Comparison of ENCODE assay signal across 8 mouse cellular contexts in the genomic region with DNA sequence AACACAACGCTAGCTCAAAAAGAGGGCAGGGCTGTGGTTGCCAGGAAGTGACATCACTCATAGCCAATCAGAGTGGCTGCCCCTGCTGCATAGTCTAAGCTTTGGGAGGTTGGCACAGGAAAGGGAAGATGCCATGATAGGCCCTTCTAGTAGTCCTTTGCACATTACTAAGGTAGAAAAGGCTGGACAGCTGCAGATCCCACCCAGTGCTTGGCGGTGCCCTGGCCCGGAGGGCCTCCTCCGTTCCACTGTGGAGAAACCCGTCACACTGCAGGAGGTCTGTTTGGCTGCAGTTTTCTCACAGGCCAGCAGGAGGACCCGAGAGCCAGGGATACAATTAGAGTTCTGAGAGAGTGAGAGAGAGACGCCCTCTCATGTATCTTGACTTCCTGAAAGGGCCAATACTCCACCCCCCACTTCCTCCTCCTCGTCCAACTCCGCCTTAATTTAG. TPM values are rescaled to one million over a fixed set of nuclear protein-coding genes. Genes with fewer than 3 reads are reported as not detected.
A peak's percentile ranks its signal among the peaks of the same experiment; 100 is the strongest.
DNase-seq lines count a peak whose midpoint lies in the region; ATAC-seq and TF ChIP-seq lines count a peak whose summit lies in the region.

No protein-coding gene starts in this region.

- no peak for TF ChIP-seq POLR2A in cortical plate, adult 2 months (IDR thresholded peaks at IDR 0.05; ENCODE audit: extremely low read depth, insufficient read depth, low read length)

- peaks cover 35% of the 10 kb centered on the region for H3K36me3 ChIP-seq in megakaryocyte, embryonic 14.5 days (replicated peaks; ENCODE audit: low read length)

- DNase-seq in ZHBTc4 (ENCODE audit: low read depth, low spot score): peak; percentile 90
- peak; percentile 71 for DNase-seq in gastrocnemius, postnatal 14 days
- peak; percentile 76 to 95 for DNase-seq in left cerebral cortex, adult 9 months (ENCODE audit: low spot score in 2 of 2)
- DNase-seq in right cerebral cortex, postnatal 14 days: peak; percentile 80
- peak; percentile 79 for DNase-seq in urinary bladder, postnatal 25 days (ENCODE audit: low spot score)

- no peaks in the 10 kb centered on the region for H3K4me1 ChIP-seq in cortical plate, adult 2 months (ENCODE audit: control insufficient read depth, insufficient read depth, low read length)
- peaks cover 25% of the 10 kb centered on the region for H3K4me1 ChIP-seq in megakaryocyte, embryonic 14.5 days

- no peak overlapping the region for H3K27ac ChIP-seq in cortical plate, adult 2 months (ENCODE audit: insufficient read depth, low read length)

- intact Hi-C loops in gastrocnemius, postnatal 14 days (cut with DNase I; ENCODE audit: low total_unique reads): loop anchor here (5.0 kb wide), 1 partner anchor 164 kb away; a partner anchor contains a TSS

- no peaks in the 10 kb centered on the region for H3K27me3 ChIP-seq in megakaryocyte, embryonic 14.5 days (replicated peaks)

- H3K4me3 ChIP-seq in cortical plate, adult 2 months (ENCODE audit: insufficient read depth, low read length): no peak overlapping the region
- H3K4me3 ChIP-seq in megakaryocyte, embryonic 14.5 days (replicated peaks): peak overlapping the region; percentile 84

- TF ChIP-seq CTCF in cortical plate, adult 2 months (IDR thresholded peaks at IDR 0.05; ENCODE audit: extremely low read depth, insufficient read depth, low read length): peak; percentile 81

- ATAC-seq in inflammation-experienced regulatory T-cells, adult 6 months: peak; percentile 94

- H3K9me3 ChIP-seq in megakaryocyte, embryonic 14.5 days: no peaks in the 10 kb centered on the region

RNA-seq across cellular contexts. Expression of a gene that starts 38.9 kb away (rescaled TPM):
- polyA plus RNA-seq in cortical plate, adult 2 months (2012; rRNA removed): 1.5 and 2.1 TPM in 2 replicates
- total RNA-seq in gastrocnemius, postnatal 14 days (2021): 1 to 10 TPM; 2.4 to 3.5 TPM
- polyA plus RNA-seq in inflammation-experienced regulatory T-cells, adult 6 months (2017; shearing (Covaris generic)): not detected
- polyA plus RNA-seq in megakaryocyte, embryonic 14.5 days (2012; ENCODE audit: insufficient read depth, low replicate concordance): 10.4 TPM in 1 of 2 replicates, not detected in the other

RNA-seq across cellular contexts. Expression of a gene that starts 51.1 kb away (rescaled TPM):
- polyA plus RNA-seq in cortical plate, adult 2 months (2012; rRNA removed): 44.5 and 48.1 TPM in 2 replicates
- 1 to 10 TPM; 7.5 to 9.2 TPM for total RNA-seq in gastrocnemius, postnatal 14 days (2021)
- polyA plus RNA-seq in inflammation-experienced regulatory T-cells, adult 6 months (2017; shearing (Covaris generic)): 1 to 10 TPM; 1.9 to 5.7 (median 4.4) TPM
- 47.0 and 97.4 TPM in 2 replicates for polyA plus RNA-seq in megakaryocyte, embryonic 14.5 days (2012; ENCODE audit: insufficient read depth, low replicate concordance)
